In the genomic region with DNA sequence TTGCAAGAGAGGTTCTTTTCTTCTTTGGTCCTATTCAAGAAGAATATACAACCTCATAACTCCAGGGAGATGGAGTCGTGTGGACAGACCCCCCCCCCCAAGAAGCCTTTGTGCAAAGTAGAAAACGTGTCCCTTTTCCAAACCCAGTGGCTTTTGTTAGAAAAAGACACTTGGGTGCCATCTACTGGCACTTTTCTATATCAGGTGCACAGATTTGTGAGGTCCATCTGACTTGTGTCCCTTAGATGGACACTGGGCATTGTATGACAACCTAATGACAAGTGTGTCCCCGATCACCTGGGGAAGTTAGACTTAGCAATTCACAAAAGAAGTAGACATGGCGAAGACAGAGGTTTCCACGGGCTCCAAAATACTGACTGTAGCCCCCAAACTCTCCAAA, we compare ENCODE assay signal across 12 mouse cellular contexts.
A peak's percentile ranks its signal among the peaks of the same experiment; 100 is the strongest.
DNase-seq lines count a peak whose midpoint lies in the region; ATAC-seq lines count a peak whose summit lies in the region.
"Had no signal": no experiment of that assay in that cellular context is flagged by ENCODE, and none has a peak within 500 bp of the region (broad histone marks: within the 10 kb centered on the region; RNA-seq: fewer than 3 reads in every experiment).

No protein-coding gene starts in this region.

- no peak overlapping the region for H3K27ac ChIP-seq in liver, embryonic 11.5 days (ENCODE audit: low read depth, low read length)
- H3K27ac ChIP-seq: embryonic facial prominence, embryonic 15.5 days; hindbrain, embryonic 14.5 days; limb, embryonic 15.5 days; neural tube, embryonic 12.5 days had no signal

- no peaks in the 10 kb centered on the region for H3K4me1 ChIP-seq in liver, embryonic 11.5 days (replicated peaks; ENCODE audit: control insufficient read depth, insufficient read depth, low read length)
- H3K4me1 ChIP-seq: embryonic facial prominence, embryonic 15.5 days; limb, embryonic 15.5 days; neural tube, embryonic 12.5 days had no signal

- no peaks in the 10 kb centered on the region for H3K27me3 ChIP-seq in liver, embryonic 11.5 days (replicated peaks; ENCODE audit: control insufficient read depth, insufficient read depth, low read length)
- H3K27me3 ChIP-seq: embryonic facial prominence, embryonic 15.5 days; limb, embryonic 15.5 days; neural tube, embryonic 12.5 days had no signal

- ATAC-seq in liver, embryonic 11.5 days (replicated peaks; ENCODE audit: low FRiP score) = no peak

- no peak overlapping the region for H3K9ac ChIP-seq in liver, embryonic 11.5 days (ENCODE audit: low read depth, low read length)
- H3K9ac ChIP-seq: embryonic facial prominence, embryonic 15.5 days; hindbrain, embryonic 14.5 days; limb, embryonic 15.5 days; neural tube, embryonic 12.5 days had no signal

- H3K4me3 ChIP-seq in liver, embryonic 11.5 days (ENCODE audit: low read depth, low read length) = no peak overlapping the region
- H3K4me3 ChIP-seq: embryonic facial prominence, embryonic 15.5 days; limb, embryonic 15.5 days; neural tube, embryonic 12.5 days had no signal

- peaks cover 3% of the 10 kb centered on the region; the same call in 1 of the 2 replicates for H3K9me3 ChIP-seq in liver, embryonic 11.5 days (ENCODE audit: control insufficient read depth, low read length)
- H3K9me3 ChIP-seq: embryonic facial prominence, embryonic 15.5 days; limb, embryonic 15.5 days had no signal

- intact Hi-C loops in left cerebral cortex, postnatal 4 days (cut with DNase I) = loop anchor here (5.0 kb wide), 1 partner anchor 1983 kb away; no protein-coding TSS in a partner anchor
- intact Hi-C loops in left cerebral cortex, postnatal 36 days (cut with DNase I) = no loop called here

- WGBS in liver, embryonic 11.5 days = 57% methylated on average over 5 of the region's 5 CpGs

- H3K36me3 ChIP-seq in liver, embryonic 11.5 days (ENCODE audit: control insufficient read depth, insufficient read depth, low read length) = no peaks in the 10 kb centered on the region
- H3K36me3 ChIP-seq: embryonic facial prominence, embryonic 15.5 days; limb, embryonic 15.5 days; neural tube, embryonic 12.5 days had no signal

- no peak overlapping the region for H3K4me2 ChIP-seq in liver, embryonic 11.5 days
- H3K4me2 ChIP-seq: embryonic facial prominence, embryonic 15.5 days; hindbrain, embryonic 14.5 days; limb, embryonic 15.5 days; neural tube, embryonic 12.5 days had no signal

- DNase-seq in heart, adult 11 months = peak; percentile 35
- DNase-seq in heart, adult 8-10 months (ENCODE audit: low spot score) = no peak
- DNase-seq in left cerebral cortex, postnatal 4 days = peak; percentile 30
- no peak for DNase-seq in left cerebral cortex, postnatal 36 days (ENCODE audit: low spot score in 2 of 2)
- DNase-seq in brain, adult 2 months (ENCODE audit: low read depth, low spot score) = peak; percentile 69
- peak; percentile 54 for DNase-seq in embryo, embryonic 11 days
- no peak for DNase-seq in gastrocnemius, postnatal 10 days
- no peak for DNase-seq in liver, embryonic 11.5 days (ENCODE audit: low spot score)

Comparison
In these comparisons a context has a peak if more than half of its experiments do, and no peak if none do; other contexts are left out.
1. DNase-seq: peak in heart, adult 11 months (single experiment), left cerebral cortex, postnatal 4 days (single experiment), brain, adult 2 months (single experiment) and embryo, embryonic 11 days (single experiment); none in heart, adult 8-10 months (single experiment), left cerebral cortex, postnatal 36 days (0 of 2), gastrocnemius, postnatal 10 days (single experiment) and liver, embryonic 11.5 days (single experiment).